Mouse (Mus musculus): ENCODE data around the gene Golt1b. TPM values are rescaled to one million over a fixed set of nuclear protein-coding genes. Genes with fewer than 3 reads are reported as not detected.

The Golt1b gene
- polyA plus RNA-seq, 1 experiment: 8.0 TPM

Other genes starting within 250 kb of the Golt1b start
- gene Slco1a6, start 178.7 kb upstream of the Golt1b start, polyA plus RNA-seq (2012; rRNA removed): not detected in 2 replicates
- gene Iapp, start 88.8 kb upstream of the Golt1b start, polyA plus RNA-seq (2012; rRNA removed): 1.4 and 3.9 TPM in 2 replicates
- not detected in 2 replicates for gene Slco1a5, start 64.2 kb upstream of the Golt1b start, polyA plus RNA-seq (2012; rRNA removed)
- 5.9 and 8.2 TPM in 2 replicates for gene Pyroxd1, start 41.6 kb upstream of the Golt1b start, polyA plus RNA-seq (2012; rRNA removed)
- gene Recql, start 134 bp upstream of the Golt1b start, polyA plus RNA-seq (2012; rRNA removed): 4.3 and 5.4 TPM in 2 replicates
- 0.27 and 0.36 TPM in 2 replicates for gene Spx, start 26.2 kb downstream of the Golt1b start, polyA plus RNA-seq (2012; rRNA removed)
- 0.07 and 0.19 TPM in 2 replicates for gene Gys2, start 85.9 kb downstream of the Golt1b start, polyA plus RNA-seq (2012; rRNA removed)
- gene Ldhb, start 120.7 kb downstream of the Golt1b start, polyA plus RNA-seq (2012; rRNA removed): 41.9 and 45.7 TPM in 2 replicates
- 17.6 and 19.1 TPM in 2 replicates for gene Kcnj8, start 184.4 kb downstream of the Golt1b start, polyA plus RNA-seq (2012; rRNA removed)